Mouse (Mus musculus): ENCODE measurements around the gene Ankrd60. TPM values are rescaled to one million over a fixed set of nuclear protein-coding genes. Genes with fewer than 3 reads are reported as not detected.

Gene Ankrd60
- total RNA-seq, 2 experiments from 2014 or later, result not detected

- DNase-seq, result no peak
Observed at GRCm38 (mm10) chr2:173583455-173583854, 5.3 kb upstream of the Ankrd60 start.

GRCm38 (mm10) chr2:173582903-173583302 lies 4.7 kb upstream of the Ankrd60 start:
- no peak for DNase-seq

DNA sequence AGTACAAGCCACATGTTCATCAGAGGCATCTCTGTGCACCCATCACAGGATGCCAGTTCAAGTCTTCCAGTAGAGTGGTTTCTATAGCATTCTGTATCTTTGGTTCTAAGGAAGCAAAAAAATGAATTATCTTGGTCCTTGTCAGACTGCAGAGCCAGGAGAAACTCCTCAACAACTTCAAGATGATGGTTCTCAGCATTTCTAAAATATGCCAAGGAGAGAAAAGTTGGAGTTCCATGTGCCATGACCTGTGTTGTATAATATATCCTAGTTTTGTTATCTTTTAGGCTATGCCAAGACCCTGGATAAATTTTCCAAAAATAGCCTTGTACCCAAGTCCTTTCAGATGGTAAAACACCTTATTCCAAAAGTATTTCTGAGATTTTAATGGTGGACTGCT lies 2.9 kb upstream of the Ankrd60 start:
- DNase-seq, result no peak

DNA sequence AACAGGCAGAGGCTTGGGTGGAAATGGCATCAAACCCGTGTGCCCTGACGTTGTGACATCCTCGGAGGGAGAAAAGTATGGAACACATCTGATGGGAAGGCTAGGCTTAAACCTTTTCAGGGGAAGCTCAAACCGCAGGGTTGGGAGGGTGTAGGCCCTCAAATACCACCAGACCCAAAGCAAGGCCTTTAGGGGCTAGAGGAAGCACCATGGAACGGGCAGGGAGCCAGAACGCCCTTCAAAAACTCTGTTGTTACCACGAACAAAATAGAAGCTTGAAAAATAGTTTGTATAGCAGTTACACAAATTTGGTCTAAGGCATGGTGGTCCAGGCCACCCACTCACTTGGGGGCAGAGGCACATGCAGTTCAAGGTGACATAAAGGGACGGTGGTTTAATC lies 430 bp upstream of the Ankrd60 start:
- DNase-seq, result no peak

GRCm38 (mm10) chr2:173564179-173564578 lies 14.0 kb downstream of the Ankrd60 start:
- no peak for DNase-seq

GRCm38 (mm10) chr2:173563336-173563735 lies 14.8 kb downstream of the Ankrd60 start:
- DNase-seq, result no peak

DNA sequence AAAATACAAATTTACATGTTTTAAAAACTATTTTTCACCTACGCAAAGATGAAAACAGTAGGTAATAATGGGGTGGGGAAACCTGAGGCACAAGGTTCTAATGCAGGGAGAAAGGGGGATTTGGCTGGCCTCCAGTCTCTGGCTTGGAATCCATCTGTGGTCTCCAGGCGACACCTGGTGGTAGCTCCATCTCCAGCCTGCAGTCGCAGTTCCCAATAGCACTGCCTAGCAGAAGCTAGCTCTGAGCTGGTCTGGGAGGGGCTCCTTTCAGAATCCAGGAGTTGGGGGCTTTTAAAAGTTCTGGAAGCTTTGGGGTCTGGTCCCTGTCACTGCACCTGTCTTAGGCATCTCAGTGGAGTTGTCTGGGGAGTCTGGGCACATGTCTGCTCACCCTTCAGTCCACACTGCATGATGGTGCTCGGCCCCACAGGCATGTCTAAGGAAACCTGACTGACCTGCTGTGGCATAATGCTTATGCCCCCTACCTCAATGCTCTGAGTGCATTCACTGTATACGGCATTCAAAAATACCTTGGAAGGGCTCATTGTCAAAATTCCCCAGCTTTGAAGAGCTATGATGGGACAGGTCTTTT lies 16.2 kb downstream of the Ankrd60 start:
- DNase-seq, result peak; percentile 63 to 70

- no peak for DNase-seq
Observed at GRCm38 (mm10) chr2:173558754-173559396, 19.3 kb downstream of the Ankrd60 start.

- no peak for DNase-seq
Observed at GRCm38 (mm10) chr2:173553863-173554262, 24.3 kb downstream of the Ankrd60 start.

DNA sequence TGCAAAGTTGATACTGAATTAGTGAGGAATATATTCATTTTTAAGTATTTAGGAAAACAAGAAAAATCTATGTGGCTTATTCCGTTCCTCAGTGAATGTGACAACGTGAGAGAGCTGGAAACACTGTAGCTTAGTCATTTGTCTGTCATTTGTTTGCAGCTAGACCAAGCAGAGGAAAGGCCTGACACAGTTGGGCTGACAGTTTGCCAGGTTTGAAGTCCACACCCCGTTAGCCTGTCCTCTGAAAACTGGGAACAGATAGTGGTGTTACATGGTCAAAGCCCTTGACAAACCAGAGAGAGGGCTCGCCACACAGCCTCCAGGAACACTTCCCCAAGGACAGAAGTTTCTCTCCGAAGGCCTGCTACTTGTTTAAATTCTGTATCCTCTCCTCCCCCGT lies 27.5 kb downstream of the Ankrd60 start:
- no peak for DNase-seq

- no peak for DNase-seq
Observed at GRCm38 (mm10) chr2:173549236-173549635, 28.9 kb downstream of the Ankrd60 start.

DNA sequence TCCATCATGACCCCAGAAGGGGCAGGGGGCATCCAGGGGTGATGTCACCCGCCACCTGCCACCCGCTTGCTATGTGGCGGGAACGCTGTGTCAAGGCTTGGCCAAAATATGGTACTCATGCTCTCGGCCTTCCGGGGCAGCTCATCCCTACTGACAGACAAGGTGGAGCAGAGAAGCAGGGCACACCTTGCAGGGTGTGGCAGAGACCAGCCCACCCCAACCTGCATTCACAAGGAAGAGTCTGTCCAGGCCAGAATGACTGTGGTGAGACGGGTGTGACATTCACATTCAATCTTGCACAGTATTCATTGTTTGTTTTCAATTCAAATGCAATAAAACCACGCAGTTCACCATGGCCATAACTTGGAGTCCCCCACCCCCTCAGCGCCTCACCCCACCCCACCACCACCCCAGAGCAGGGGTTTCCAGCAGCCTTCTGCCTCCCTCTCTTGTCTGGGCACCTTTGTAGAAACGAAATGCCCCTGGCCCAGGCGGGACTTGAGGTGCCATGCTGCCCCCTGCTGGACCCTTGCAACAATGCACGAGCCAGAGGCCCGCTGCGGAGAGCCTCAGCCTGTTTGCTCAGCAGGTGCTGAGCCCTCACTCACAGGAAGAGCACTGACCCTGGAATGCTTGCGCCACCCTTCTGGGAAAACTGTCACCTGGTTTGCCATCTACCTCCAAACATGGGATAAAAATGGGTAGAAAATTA lies 32.0 kb downstream of the Ankrd60 start:
- DNase-seq, result peak; percentile 79 to 81

- DNase-seq, result no peak
Observed at GRCm38 (mm10) chr2:173542716-173543115, 35.4 kb downstream of the Ankrd60 start.

DNA sequence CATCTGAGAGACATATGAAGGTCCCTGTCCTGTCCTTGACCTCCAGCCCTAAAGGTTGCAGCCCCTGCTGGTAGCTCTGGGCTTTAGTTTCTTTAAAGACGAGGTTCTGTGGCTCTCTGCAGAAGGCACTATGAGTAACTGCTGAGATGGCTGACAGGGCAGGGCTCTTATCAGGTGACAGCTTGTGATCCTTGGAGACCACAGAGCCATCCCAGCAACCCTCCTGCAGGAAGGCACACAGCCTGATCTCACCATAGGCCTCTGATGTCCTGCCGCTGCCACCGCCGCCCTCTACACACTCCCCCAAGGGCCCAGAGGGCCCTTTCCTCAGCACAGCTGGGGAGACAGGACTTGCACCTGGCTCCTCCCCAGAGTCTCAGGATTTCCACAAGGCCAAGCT lies 36.4 kb downstream of the Ankrd60 start:
- no peak for DNase-seq

GRCm38 (mm10) chr2:173539781-173540180 lies 38.4 kb downstream of the Ankrd60 start:
- no peak for DNase-seq

GRCm38 (mm10) chr2:173535886-173536285 lies 42.3 kb downstream of the Ankrd60 start:
- DNase-seq, result no peak

DNA sequence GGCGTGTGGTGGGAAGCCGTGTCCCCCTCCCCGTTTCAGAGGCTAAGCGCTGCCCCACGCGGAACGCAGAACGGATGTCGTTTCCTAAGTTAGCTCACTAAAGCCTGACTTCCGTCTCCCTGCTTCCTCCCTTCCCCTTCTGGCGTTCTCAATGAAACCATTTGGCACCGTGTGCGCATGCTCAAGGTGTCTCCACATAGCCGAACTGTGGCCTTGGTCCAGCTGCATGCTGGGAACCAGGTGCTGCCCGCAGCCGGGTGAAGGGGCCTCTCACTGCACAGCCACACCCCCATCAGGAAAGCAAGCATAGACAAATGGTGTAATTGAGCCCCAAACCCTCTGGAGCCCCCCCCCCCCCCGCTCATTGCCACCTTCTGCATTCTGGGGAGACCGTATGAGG lies 42.8 kb downstream of the Ankrd60 start:
- no peak for DNase-seq

DNA sequence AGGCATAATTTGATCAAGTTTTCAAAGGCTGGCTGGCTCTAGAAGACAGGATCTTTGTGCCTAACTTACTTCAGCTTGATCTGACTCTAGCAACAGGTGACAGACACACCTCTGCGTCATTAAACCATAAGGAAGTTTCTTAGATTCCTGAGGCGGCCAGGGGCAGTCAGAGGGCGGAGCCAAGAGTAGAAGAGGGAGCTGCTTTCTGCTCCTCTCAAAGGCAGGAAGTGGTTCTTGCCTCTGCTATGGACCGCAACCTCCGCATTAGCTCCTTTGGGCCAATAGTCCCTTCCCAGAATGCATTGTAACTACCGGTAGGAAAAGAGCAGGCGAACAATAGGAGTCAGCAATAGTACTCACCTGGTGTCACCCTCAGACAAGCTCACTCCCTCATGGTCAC lies 43.6 kb downstream of the Ankrd60 start:
- no peak for DNase-seq

GRCm38 (mm10) chr2:173532711-173533462 lies 45.3 kb downstream of the Ankrd60 start:
- no peak for DNase-seq

GRCm38 (mm10) chr2:173528493-173528892 lies 49.7 kb downstream of the Ankrd60 start:
- DNase-seq, result no peak

GRCm38 (mm10) chr2:173522376-173522775 lies 55.8 kb downstream of the Ankrd60 start, which contains the start of gene 1700021F07Rik:
Gene 1700021F07Rik, plus strand, starts transcription at chr2:173522586.
- DNase-seq, result no peak
